Mouse (Mus musculus): Measurements from ENCODE around the gene Mtln. TPM values are rescaled to one million over a fixed set of nuclear protein-coding genes. Genes with fewer than 3 reads are reported as not detected.

Mtln gene
- polyA plus RNA-seq, 1 experiment from 2014 or later = 35.9 TPM

GRCm38 (mm10) chr2:127749376-127749775 is 42.9 kb downstream of the Mtln start:
- Histone ChIP-seq H3K27ac (no peak overlapping the region), H3K9me3 (replicated peaks) (no peaks in the 10 kb centered on the region), H3K4me1 (no peaks in the 10 kb centered on the region), H3K4me2 (no peak overlapping the region), H3K9ac (no peak overlapping the region), H3K36me3 (no peaks in the 10 kb centered on the region), H3K4me3 (replicated peaks) (no peak overlapping the region), H3K27me3 (no peaks in the 10 kb centered on the region)
- ATAC-seq (replicated peaks; ENCODE audit: low FRiP score) = no peak
- 50% methylated on average over 1 of the region's 1 CpGs for WGBS

- Histone ChIP-seq H3K4me1 (no peaks in the 10 kb centered on the region), H3K36me3 (no peaks in the 10 kb centered on the region), H3K27me3 (no peaks in the 10 kb centered on the region), H3K4me2 (no peak overlapping the region), H3K9me3 (replicated peaks) (no peaks in the 10 kb centered on the region), H3K27ac (no peak overlapping the region), H3K4me3 (replicated peaks) (no peak overlapping the region), H3K9ac (no peak overlapping the region)
- no peak for ATAC-seq (replicated peaks; ENCODE audit: low FRiP score)
- 74% methylated on average over 7 of the region's 7 CpGs for WGBS
These were observed 44.0 kb downstream of the Mtln start for GRCm38 (mm10) chr2:127748316-127748715.

GRCm38 (mm10) chr2:127742637-127743036 is 49.7 kb downstream of the Mtln start:
- Histone ChIP-seq H3K27ac (no peak overlapping the region), H3K4me2 (no peak overlapping the region), H3K4me3 (replicated peaks) (no peak overlapping the region), H3K36me3 (peaks cover 14% of the 10 kb centered on the region; the same call in 1 of the 2 replicates), H3K27me3 (no peaks in the 10 kb centered on the region), H3K4me1 (no peaks in the 10 kb centered on the region), H3K9me3 (replicated peaks) (no peaks in the 10 kb centered on the region), H3K9ac (no peak overlapping the region)
- 81% methylated on average over 3 of the region's 3 CpGs for WGBS
- no peak for ATAC-seq (replicated peaks; ENCODE audit: low FRiP score)

Other genes with a start within 250 kb of the Mtln start
- 4.5 and 5.1 TPM in 2 replicates for gene Zfp661, start 205.4 kb downstream of the Mtln start, polyA plus RNA-seq (2015; fragmentation: Nextera tagmentation; extraction: Ambion mirVana)
- 150 and 161 TPM in 2 replicates for gene Mrps5, start 205.3 kb downstream of the Mtln start, polyA plus RNA-seq (2015; fragmentation: Nextera tagmentation; extraction: Ambion mirVana)
- 38.4 and 47.3 TPM in 2 replicates for gene Mal, start 135.8 kb downstream of the Mtln start, polyA plus RNA-seq (2015; fragmentation: Nextera tagmentation; extraction: Ambion mirVana)
- 3.0 and 3.4 TPM in 2 replicates for gene Mall, start 62.6 kb downstream of the Mtln start, polyA plus RNA-seq (2015; fragmentation: Nextera tagmentation; extraction: Ambion mirVana)
- gene Nphp1, start 3.6 kb downstream of the Mtln start, polyA plus RNA-seq (2015; fragmentation: Nextera tagmentation; extraction: Ambion mirVana) = 35.4 and 38.6 TPM in 2 replicates
- gene Bub1, start 39.4 kb upstream of the Mtln start, polyA plus RNA-seq (2015; fragmentation: Nextera tagmentation; extraction: Ambion mirVana) = 61.6 and 65.2 TPM in 2 replicates
- 0.74 and 0.78 TPM in 2 replicates for gene Acoxl, start 46.4 kb upstream of the Mtln start, polyA plus RNA-seq (2015; fragmentation: Nextera tagmentation; extraction: Ambion mirVana)